Mouse (Mus musculus) neural tube, embryonic 15.5 days (tissue): ENCODE measurements around the gene Mroh7. TPM values are rescaled to one million over a fixed set of nuclear protein-coding genes. Genes with fewer than 3 reads are reported as not detected.

ENCODE experiments used
- polyA plus RNA-seq: library from polyadenylated mRNA; unstranded; fragments of >200 nt; fragmentation: Nextera tagmentation; extraction: Ambion mirVana; gene quantifications from 2 replicates; pipeline ENCODE4 v1.2.1, GENCODE M21; 2015

Mroh7 gene
- polyA plus RNA-seq, 1 experiment from 2014 or later = 0.33 TPM

Other genes with a start within 250 kb of the Mroh7 start
- not detected in 2 replicates for gene Bsnd, start 238.6 kb downstream of the Mroh7 start, polyA plus RNA-seq
- gene Dhcr24, start 169.9 kb downstream of the Mroh7 start, polyA plus RNA-seq = 4.6 and 4.8 TPM in 2 replicates
- not detected in 2 replicates for gene Lexm, start 113.7 kb downstream of the Mroh7 start, polyA plus RNA-seq
- gene Ttc22, start 108.5 kb downstream of the Mroh7 start, polyA plus RNA-seq = 2.0 and 2.2 TPM in 2 replicates
- gene Pars2, start 79.9 kb downstream of the Mroh7 start, polyA plus RNA-seq = 8.8 and 10.1 TPM in 2 replicates
- gene Ttc4, start 52.0 kb downstream of the Mroh7 start, polyA plus RNA-seq = 134 and 149 TPM in 2 replicates
- 0.10 TPM in 1 of 2 replicates, not detected in the other for gene Fam151a, start 3.0 kb upstream of the Mroh7 start, polyA plus RNA-seq
- 2.4 and 3.1 TPM in 2 replicates for gene Acot11, start 74.1 kb upstream of the Mroh7 start, polyA plus RNA-seq
- gene Ssbp3, start 179.8 kb upstream of the Mroh7 start, polyA plus RNA-seq = 118 and 130 TPM in 2 replicates